In genomic region chr2:13044555-13044954, GRCm38 (mm10) we compare ENCODE assay signal across 22 mouse cellular contexts. TPM values are rescaled to one million over a fixed set of nuclear protein-coding genes. Genes with fewer than 3 reads are reported as not detected.
A peak's percentile ranks its signal among the peaks of the same experiment; 100 is the strongest.
DNase-seq lines count a peak whose midpoint lies in the region; ATAC-seq and TF ChIP-seq lines count a peak whose summit lies in the region.
"Had no signal": no experiment of that assay in that cellular context is flagged by ENCODE, and none has a peak within 500 bp of the region (broad histone marks: within the 10 kb centered on the region; RNA-seq: fewer than 3 reads in every experiment).

No protein-coding gene starts in this region.

- H3K9ac ChIP-seq in intestine, embryonic 16.5 days (ENCODE audit: low read depth, low read length): no peak overlapping the region
- H3K9ac ChIP-seq in intestine, postnatal 0 days (ENCODE audit: low read depth, low read length): no peak overlapping the region
- no peak overlapping the region for H3K9ac ChIP-seq in stomach, embryonic 15.5 days
- H3K9ac ChIP-seq in stomach, postnatal 0 days (ENCODE audit: low read length): no peak overlapping the region
- no peak overlapping the region for H3K9ac ChIP-seq in liver, embryonic 15.5 days
- H3K9ac ChIP-seq: embryonic facial prominence, embryonic 13.5 days; forebrain, embryonic 13.5 days; forebrain, postnatal 0 days; hindbrain, embryonic 12.5 days had no signal

- no peak for TF ChIP-seq CTCF in intestine, postnatal 0 days (IDR thresholded peaks at IDR 0.05; ENCODE audit: low read depth)
- TF ChIP-seq CTCF in stomach, postnatal 0 days (IDR thresholded peaks at IDR 0.05; ENCODE audit: low read depth): no peak

- no peaks in the 10 kb centered on the region for H3K9me3 ChIP-seq in intestine, embryonic 16.5 days (ENCODE audit: control insufficient read depth, low read length)
- no peaks in the 10 kb centered on the region for H3K9me3 ChIP-seq in intestine, postnatal 0 days (ENCODE audit: control insufficient read depth)
- H3K9me3 ChIP-seq in stomach, embryonic 15.5 days: no peaks in the 10 kb centered on the region
- H3K9me3 ChIP-seq in stomach, postnatal 0 days (ENCODE audit: control insufficient read depth, low read length): no peaks in the 10 kb centered on the region
- H3K9me3 ChIP-seq in liver, embryonic 15.5 days (replicated peaks): no peaks in the 10 kb centered on the region
- H3K9me3 ChIP-seq: embryonic facial prominence, embryonic 13.5 days; forebrain, embryonic 13.5 days; hindbrain, embryonic 12.5 days had no signal

- H3K4me2 ChIP-seq in intestine, embryonic 16.5 days (ENCODE audit: low read depth, low read length): no peak overlapping the region
- no peak overlapping the region for H3K4me2 ChIP-seq in intestine, postnatal 0 days (replicated peaks; ENCODE audit: low read depth)
- no peak overlapping the region for H3K4me2 ChIP-seq in stomach, embryonic 15.5 days
- no peak overlapping the region for H3K4me2 ChIP-seq in stomach, postnatal 0 days (replicated peaks; ENCODE audit: low read depth)
- H3K4me2 ChIP-seq in liver, embryonic 15.5 days: peak overlapping the region; percentile 49
- H3K4me2 ChIP-seq: embryonic facial prominence, embryonic 13.5 days; forebrain, embryonic 13.5 days; hindbrain, embryonic 12.5 days had no signal

- DNase-seq in stomach, postnatal 0 days (ENCODE audit: low spot score): no peak
- DNase-seq in urinary bladder, postnatal 36 days (ENCODE audit: low spot score in 2 of 2): no peak
- DNase-seq in left cerebral cortex, postnatal 14 days (ENCODE audit: low spot score in 2 of 2): no peak
- DNase-seq: adrenal gland, postnatal 10 days; cerebellum, adult 11-12 months; cerebellum, adult 9-10 months; cerebellum, postnatal 25 days; forebrain, postnatal 0 days; gastrocnemius, adult 2 months; gastrocnemius, postnatal 25 days; heart, postnatal 10 days; heart, postnatal 4 days had no signal

- intact Hi-C loops in left cerebral cortex, postnatal 14 days (cut with DNase I): no loop called here

- no peaks in the 10 kb centered on the region for H3K4me1 ChIP-seq in intestine, embryonic 16.5 days (ENCODE audit: control insufficient read depth, insufficient read depth, low read length)
- no peaks in the 10 kb centered on the region for H3K4me1 ChIP-seq in intestine, postnatal 0 days (replicated peaks; ENCODE audit: control insufficient read depth, insufficient read depth, low read length)
- no peaks in the 10 kb centered on the region for H3K4me1 ChIP-seq in stomach, embryonic 15.5 days
- H3K4me1 ChIP-seq in stomach, postnatal 0 days (replicated peaks; ENCODE audit: control insufficient read depth, insufficient read depth): no peaks in the 10 kb centered on the region
- peaks cover 20% of the 10 kb centered on the region for H3K4me1 ChIP-seq in liver, embryonic 15.5 days (replicated peaks)
- H3K4me1 ChIP-seq: embryonic facial prominence, embryonic 13.5 days; forebrain, embryonic 13.5 days; hindbrain, embryonic 12.5 days had no signal

- no peak for TF ChIP-seq EP300 in stomach, postnatal 0 days (optimal IDR thresholded peaks at IDR 0.05)

- 71% methylated on average over 4 of the region's 4 CpGs for WGBS in intestine, embryonic 16.5 days
- WGBS in intestine, postnatal 0 days: 78% methylated on average over 4 of the region's 4 CpGs
- 79% methylated on average over 4 of the region's 4 CpGs for WGBS in stomach, embryonic 15.5 days
- WGBS in stomach, postnatal 0 days: 79% methylated on average over 4 of the region's 4 CpGs
- WGBS in liver, embryonic 15.5 days (ENCODE audit: insufficient replicate concordance): 59% methylated on average over 4 of the region's 4 CpGs

- peak; percentile 46; the same call in 1 of the 2 replicates for ATAC-seq in intestine, embryonic 16.5 days
- ATAC-seq in intestine, postnatal 0 days: no peak
- ATAC-seq in stomach, embryonic 15.5 days (ENCODE audit: insufficient read depth, low FRiP score, low read depth): peak; percentile 80; the same call in 1 of the 2 replicates
- no peak for ATAC-seq in stomach, postnatal 0 days (ENCODE audit: low FRiP score, low TSS enrichment)
- ATAC-seq in liver, embryonic 15.5 days (ENCODE audit: insufficient read depth): peak; percentile 99
- ATAC-seq: forebrain, embryonic 13.5 days; forebrain, postnatal 0 days had no signal

- H3K4me3 ChIP-seq in intestine, embryonic 16.5 days (ENCODE audit: low read length): no peak overlapping the region
- H3K4me3 ChIP-seq in intestine, postnatal 0 days (ENCODE audit: low read depth, low read length): no peak overlapping the region
- no peak overlapping the region for H3K4me3 ChIP-seq in stomach, embryonic 15.5 days (replicated peaks)
- no peak overlapping the region for H3K4me3 ChIP-seq in stomach, postnatal 0 days (ENCODE audit: low read depth, low read length)
- H3K4me3 ChIP-seq in liver, embryonic 15.5 days (replicated peaks): no peak overlapping the region
- H3K4me3 ChIP-seq: embryonic facial prominence, embryonic 13.5 days; forebrain, embryonic 13.5 days; gastrocnemius, adult 2 months; hindbrain, embryonic 12.5 days had no signal

- no peaks in the 10 kb centered on the region for H3K36me3 ChIP-seq in intestine, embryonic 16.5 days (ENCODE audit: control insufficient read depth, insufficient read depth, low read length)
- H3K36me3 ChIP-seq in intestine, postnatal 0 days (ENCODE audit: control insufficient read depth, insufficient read depth): no peaks in the 10 kb centered on the region
- H3K36me3 ChIP-seq in stomach, embryonic 15.5 days: no peaks in the 10 kb centered on the region
- no peaks in the 10 kb centered on the region for H3K36me3 ChIP-seq in stomach, postnatal 0 days (ENCODE audit: control insufficient read depth, insufficient read depth, low read length)
- no peaks in the 10 kb centered on the region for H3K36me3 ChIP-seq in liver, embryonic 15.5 days (replicated peaks)
- H3K36me3 ChIP-seq: embryonic facial prominence, embryonic 13.5 days; hindbrain, embryonic 12.5 days had no signal

- H3K27ac ChIP-seq in intestine, embryonic 16.5 days (ENCODE audit: low read length): no peak overlapping the region
- H3K27ac ChIP-seq in intestine, postnatal 0 days (ENCODE audit: low read depth, low read length): no peak overlapping the region
- no peak overlapping the region for H3K27ac ChIP-seq in stomach, embryonic 15.5 days
- H3K27ac ChIP-seq in stomach, postnatal 0 days (replicated peaks): no peak overlapping the region
- peak overlapping the region; percentile 24; the same call in 1 of the 2 replicates for H3K27ac ChIP-seq in liver, embryonic 15.5 days (replicated peaks)
- H3K27ac ChIP-seq: embryonic facial prominence, embryonic 13.5 days; forebrain, embryonic 13.5 days; gastrocnemius, adult 2 months; hindbrain, embryonic 12.5 days had no signal

- no peaks in the 10 kb centered on the region for H3K27me3 ChIP-seq in intestine, embryonic 16.5 days (replicated peaks; ENCODE audit: control insufficient read depth, insufficient read depth, low read length)
- H3K27me3 ChIP-seq in intestine, postnatal 0 days (replicated peaks; ENCODE audit: control insufficient read depth, insufficient read depth, low read length): no peaks in the 10 kb centered on the region
- no peaks in the 10 kb centered on the region for H3K27me3 ChIP-seq in stomach, embryonic 15.5 days (replicated peaks)
- H3K27me3 ChIP-seq in stomach, postnatal 0 days (ENCODE audit: control insufficient read depth, insufficient read depth, low read length): no peaks in the 10 kb centered on the region
- H3K27me3 ChIP-seq in liver, embryonic 15.5 days: no peaks in the 10 kb centered on the region
- H3K27me3 ChIP-seq: embryonic facial prominence, embryonic 13.5 days; forebrain, embryonic 13.5 days; hindbrain, embryonic 12.5 days had no signal

RNA-seq across cellular contexts. Expression of gene C1ql3, which starts 32.9 kb away (rescaled TPM):
- 0.27 and 0.33 TPM in 2 replicates for polyA plus RNA-seq in intestine, embryonic 16.5 days (2015; fragmentation: Nextera tagmentation; extraction: Ambion mirVana)
- polyA plus RNA-seq in intestine, postnatal 0 days (2015; fragmentation: Nextera tagmentation; extraction: Ambion mirVana): 0.75 and 0.91 TPM in 2 replicates
- polyA plus RNA-seq in stomach, embryonic 15.5 days (2015; fragmentation: Nextera tagmentation; extraction: Ambion mirVana): 0.26 and 0.32 TPM in 2 replicates
- polyA plus RNA-seq in stomach, postnatal 0 days (2015; fragmentation: Nextera tagmentation; extraction: Ambion mirVana): 0.19 and 0.24 TPM in 2 replicates
- 0.10 and 0.16 TPM in 2 replicates for polyA plus RNA-seq in liver, embryonic 15.5 days (2015; fragmentation: Nextera tagmentation; extraction: Ambion mirVana)
- 10 to 100 TPM; 66.8 to 81.8 TPM for total RNA-seq in left cerebral cortex, postnatal 14 days (2021)
- total RNA-seq: granulocyte monocyte progenitor cell, adult 5-6 weeks; MEL had no signal
- polyA plus RNA-seq: C2C12 had no signal

Comparison
In these comparisons a context has a peak if more than half of its experiments do, and no peak if none do; other contexts are left out.
1. ATAC-seq: peak in intestine, embryonic 16.5 days (single experiment), stomach, embryonic 15.5 days (single experiment) and liver, embryonic 15.5 days (single experiment); none in intestine, postnatal 0 days (single experiment) and stomach, postnatal 0 days (single experiment).